Mouse (Mus musculus) neural tube, embryonic 12.5 days (tissue): ENCODE data around the gene Yy1. TPM values are rescaled to one million over a fixed set of nuclear protein-coding genes. Genes with fewer than 3 reads are reported as not detected.

ENCODE experiments used
- ATAC-seq: fragments of 200-750 bp; cut with Nextera tagmentation; 2 replicates; pipeline ENCODE4 v1.8.0; 2017; ENCODE audit warnings: low read depth, mild to moderate bottlenecking, moderate TSS enrichment, moderate library complexity; ENCODE audit not compliant: low FRiP score
- H3K27ac ChIP-seq: fragments of 300-500 bp; sonication (generic); 2 replicates; pipeline ENCODE4 v1.5.1; 2016
- H3K27me3 ChIP-seq: fragments of 300-500 bp; sonication (generic); replicated peaks from 2 replicates; pipeline ENCODE4 v1.6.1; 2016; ENCODE audit warnings: mild to moderate bottlenecking
- H3K36me3 ChIP-seq: fragments of 300-500 bp; sonication (generic); 2 replicates; pipeline ENCODE4 v1.6.1; 2016; ENCODE audit warnings: mild to moderate bottlenecking
- H3K4me1 ChIP-seq: fragments of 300-500 bp; sonication (generic); 2 replicates; pipeline ENCODE4 v1.6.1; 2016
- H3K4me2 ChIP-seq: fragments of 300-500 bp; sonication (generic); replicated peaks from 2 replicates; pipeline ENCODE4 v1.6.1; 2016; ENCODE audit warnings: mild to moderate bottlenecking
- H3K4me3 ChIP-seq: fragments of 300-500 bp; sonication (generic); 2 replicates; pipeline ENCODE4 v1.5.1; 2016
- H3K9ac ChIP-seq: fragments of 300-500 bp; sonication (generic); 2 replicates; pipeline ENCODE4 v1.6.1; 2016; ENCODE audit warnings: mild to moderate bottlenecking
- H3K9me3 ChIP-seq: fragments of 300-500 bp; sonication (generic); 2 replicates; pipeline ENCODE4 v1.6.1; 2016; ENCODE audit warnings: mild to moderate bottlenecking
- WGBS: fragments of 180-500 bp; shearing (Covaris S2); methylation state at CpG from one replicate; pipeline ENCODE4 v1.1.7; 2016; 5-methylcytosine and 5-hydroxymethylcytosine counted together
- polyA plus RNA-seq: library from polyadenylated mRNA; unstranded; fragments of >200 nt; fragmentation: Nextera tagmentation; extraction: Ambion mirVana; gene quantifications from 2 replicates; pipeline ENCODE4 v1.2.1, GENCODE M21; 2016

Gene Yy1
- polyA plus RNA-seq, result 18.4 and 19.8 TPM in 2 replicates

- under 1% methylated on average over 111 of the region's 127 CpGs for WGBS
- peak; percentile 95 for ATAC-seq
These were observed at the start of gene Yy1 for GRCm38 (mm10) chr12:108792546-108793452. Gene Yy1, plus strand, starts transcription at chr12:108792973.

GRCm38 (mm10) chr12:108745990-108746389, 46.8 kb upstream of the Yy1 start:
- no peaks in the 10 kb centered on the region for H3K9me3 ChIP-seq
- ATAC-seq, result no peak
- H3K9ac ChIP-seq, result no peak overlapping the region
- no peaks in the 10 kb centered on the region for H3K4me1 ChIP-seq
- no peaks in the 10 kb centered on the region for H3K27me3 ChIP-seq
- no peak overlapping the region for H3K4me2 ChIP-seq
- no peaks in the 10 kb centered on the region for H3K36me3 ChIP-seq
- H3K27ac ChIP-seq, result no peak overlapping the region
- H3K4me3 ChIP-seq, result no peak overlapping the region

More at GRCm38 (mm10) chr12:108792546-108793452, at the start of gene Yy1:
- Histone ChIP-seq H3K9me3 (no peaks in the 10 kb centered on the region), H3K27me3 (no peaks in the 10 kb centered on the region), H3K36me3 (no peaks in the 10 kb centered on the region), H3K4me1 (peaks cover 31% of the 10 kb centered on the region), H3K4me2 (peak within 1 kb of the TSS; percentile 65), H3K4me3 (peak within 1 kb of the TSS; percentile 99), H3K27ac (peak within 1 kb of the TSS; percentile 96), H3K9ac (peak within 1 kb of the TSS; percentile 96)

- 79% methylated on average over 6 of the region's 6 CpGs for WGBS
- Histone ChIP-seq H3K4me3 (no peak overlapping the region), H3K36me3 (no peaks in the 10 kb centered on the region), H3K9ac (no peak overlapping the region), H3K27ac (no peak overlapping the region), H3K9me3 (no peaks in the 10 kb centered on the region), H3K4me2 (no peak overlapping the region), H3K27me3 (no peaks in the 10 kb centered on the region), H3K4me1 (no peaks in the 10 kb centered on the region)
- no peak for ATAC-seq
These were observed 43.8 kb upstream of the Yy1 start for GRCm38 (mm10) chr12:108749019-108749418.

- H3K27me3 ChIP-seq, result no peaks in the 10 kb centered on the region
- no peak overlapping the region for H3K4me3 ChIP-seq
- WGBS, result 89% methylated on average over 9 of the region's 9 CpGs
- H3K9me3 ChIP-seq, result no peaks in the 10 kb centered on the region
- no peak overlapping the region for H3K4me2 ChIP-seq
- H3K27ac ChIP-seq, result no peak overlapping the region
- no peaks in the 10 kb centered on the region for H3K36me3 ChIP-seq
- no peak for ATAC-seq
- no peak overlapping the region for H3K9ac ChIP-seq
- H3K4me1 ChIP-seq, result no peaks in the 10 kb centered on the region
These were observed 43.3 kb upstream of the Yy1 start for GRCm38 (mm10) chr12:108749454-108749853.

GRCm38 (mm10) chr12:108750226-108750625, 42.5 kb upstream of the Yy1 start:
- no peaks in the 10 kb centered on the region for H3K27me3 ChIP-seq
- H3K4me2 ChIP-seq, result no peak overlapping the region
- H3K27ac ChIP-seq, result no peak overlapping the region
- H3K4me1 ChIP-seq, result no peaks in the 10 kb centered on the region
- H3K4me3 ChIP-seq, result no peak overlapping the region
- no peak overlapping the region for H3K9ac ChIP-seq
- no peak for ATAC-seq
- WGBS, result 82% methylated on average over 3 of the region's 3 CpGs
- no peaks in the 10 kb centered on the region for H3K36me3 ChIP-seq
- H3K9me3 ChIP-seq, result no peaks in the 10 kb centered on the region

- Histone ChIP-seq H3K4me1 (no peaks in the 10 kb centered on the region), H3K27me3 (no peaks in the 10 kb centered on the region), H3K4me3 (no peak overlapping the region), H3K9me3 (no peaks in the 10 kb centered on the region), H3K4me2 (no peak overlapping the region), H3K9ac (no peak overlapping the region), H3K27ac (no peak overlapping the region), H3K36me3 (no peaks in the 10 kb centered on the region)
- no peak for ATAC-seq
- 53% methylated on average over 9 of the region's 9 CpGs for WGBS
These were observed 41.0 kb upstream of the Yy1 start for GRCm38 (mm10) chr12:108751790-108752189.

GRCm38 (mm10) chr12:108755141-108755540, 37.6 kb upstream of the Yy1 start:
- no peak for ATAC-seq
- no peak overlapping the region for H3K27ac ChIP-seq
- H3K4me3 ChIP-seq, result no peak overlapping the region
- no peak overlapping the region for H3K9ac ChIP-seq
- H3K27me3 ChIP-seq, result no peaks in the 10 kb centered on the region
- no peaks in the 10 kb centered on the region for H3K9me3 ChIP-seq
- peaks cover 6% of the 10 kb centered on the region; the same call in 1 of the 2 replicates for H3K4me1 ChIP-seq
- H3K4me2 ChIP-seq, result no peak overlapping the region
- WGBS, result 87% methylated on average over 21 of the region's 21 CpGs
- H3K36me3 ChIP-seq, result no peaks in the 10 kb centered on the region

GRCm38 (mm10) chr12:108756611-108757010, 36.2 kb upstream of the Yy1 start:
- H3K9ac ChIP-seq, result no peak overlapping the region
- H3K27ac ChIP-seq, result no peak overlapping the region
- no peak for ATAC-seq
- no peaks in the 10 kb centered on the region for H3K36me3 ChIP-seq
- no peaks in the 10 kb centered on the region for H3K27me3 ChIP-seq
- H3K4me3 ChIP-seq, result no peak overlapping the region
- WGBS, result 93% methylated on average over 10 of the region's 10 CpGs
- H3K4me1 ChIP-seq, result peaks cover 6% of the 10 kb centered on the region; the same call in 1 of the 2 replicates
- no peak overlapping the region for H3K4me2 ChIP-seq
- H3K9me3 ChIP-seq, result no peaks in the 10 kb centered on the region

- H3K4me1 ChIP-seq, result peaks cover 6% of the 10 kb centered on the region; the same call in 1 of the 2 replicates
- H3K9me3 ChIP-seq, result no peaks in the 10 kb centered on the region
- peak overlapping the region; percentile 72 for H3K4me2 ChIP-seq
- no peak overlapping the region for H3K27ac ChIP-seq
- H3K4me3 ChIP-seq, result peak overlapping the region; percentile 54
- ATAC-seq, result peak; percentile 98
- H3K36me3 ChIP-seq, result no peaks in the 10 kb centered on the region
- no peaks in the 10 kb centered on the region for H3K27me3 ChIP-seq
- peak overlapping the region; percentile 52 for H3K9ac ChIP-seq
- under 1% methylated on average over 41 of the region's 41 CpGs for WGBS
These were observed 35.0 kb upstream of the Yy1 start for GRCm38 (mm10) chr12:108757717-108758257.

- Histone ChIP-seq H3K27ac (no peak overlapping the region), H3K9ac (0 out of 2 replicates have a peak overlapping the region, but pooled peaks have one; percentile 52), H3K9me3 (no peaks in the 10 kb centered on the region), H3K4me1 (peaks cover 6% of the 10 kb centered on the region; the same call in 1 of the 2 replicates), H3K36me3 (no peaks in the 10 kb centered on the region), H3K4me3 (0 out of 2 replicates have a peak overlapping the region, but pooled peaks have one; percentile 54), H3K4me2 (peak overlapping the region; percentile 72), H3K27me3 (no peaks in the 10 kb centered on the region)
- ATAC-seq, result no peak
- WGBS, result 82% methylated on average over 8 of the region's 8 CpGs
These were observed 34.5 kb upstream of the Yy1 start for GRCm38 (mm10) chr12:108758273-108758672.

- Histone ChIP-seq H3K4me1 (peaks cover 6% of the 10 kb centered on the region; the same call in 1 of the 2 replicates), H3K27me3 (no peaks in the 10 kb centered on the region), H3K4me3 (no peak overlapping the region), H3K9me3 (no peaks in the 10 kb centered on the region), H3K27ac (no peak overlapping the region), H3K9ac (no peak overlapping the region), H3K36me3 (no peaks in the 10 kb centered on the region), H3K4me2 (no peak overlapping the region)
- ATAC-seq, result no peak
- WGBS, result 84% methylated on average over 13 of the region's 13 CpGs
These were observed 34.1 kb upstream of the Yy1 start for GRCm38 (mm10) chr12:108758682-108759081.

- Histone ChIP-seq H3K27me3 (no peaks in the 10 kb centered on the region), H3K4me1 (peaks cover 6% of the 10 kb centered on the region; the same call in 1 of the 2 replicates), H3K27ac (no peak overlapping the region), H3K4me2 (no peak overlapping the region), H3K4me3 (no peak overlapping the region), H3K36me3 (no peaks in the 10 kb centered on the region), H3K9ac (no peak overlapping the region), H3K9me3 (no peaks in the 10 kb centered on the region)
- no peak for ATAC-seq
- 87% methylated on average over 11 of the region's 11 CpGs for WGBS
These were observed 33.5 kb upstream of the Yy1 start for GRCm38 (mm10) chr12:108759266-108759665.
